Mouse (Mus musculus): ENCODE results near the gene Kcnh7. TPM values are rescaled to one million over a fixed set of nuclear protein-coding genes. Genes with fewer than 3 reads are reported as not detected.
A peak's percentile ranks its signal among the peaks of the same experiment; 100 is the strongest.
"Not testable (repeated sequence)": the region's sequence is repeated elsewhere in the genome, so short reads cannot be mapped to it uniquely, and the experiment has no call there.

Kcnh7 gene
- polyA plus RNA-seq, 1 experiment, result 21.5 TPM

DNA sequence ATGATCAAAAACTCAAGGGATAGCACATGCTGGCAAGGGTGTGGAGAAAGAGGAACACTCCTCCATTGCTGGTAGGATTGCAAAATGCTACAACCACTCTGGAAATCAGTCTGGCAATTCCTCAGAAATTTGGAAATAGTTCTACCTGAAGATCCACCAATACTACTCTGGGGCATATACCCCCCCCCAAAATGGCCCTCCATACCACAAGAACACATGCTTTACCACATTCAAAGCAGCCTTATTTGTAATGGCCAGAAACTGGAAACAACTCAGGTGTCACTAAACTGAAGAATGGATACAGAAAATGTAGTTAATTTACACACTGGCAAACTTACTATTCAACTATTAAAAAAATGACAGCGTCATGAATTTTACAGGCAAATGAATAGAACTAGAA is 453.4 kb downstream of the Kcnh7 start:
- DNase-seq (ENCODE audit: extremely low spot score in 1 of 2, low spot score in 1 of 2), result no peak

DNA sequence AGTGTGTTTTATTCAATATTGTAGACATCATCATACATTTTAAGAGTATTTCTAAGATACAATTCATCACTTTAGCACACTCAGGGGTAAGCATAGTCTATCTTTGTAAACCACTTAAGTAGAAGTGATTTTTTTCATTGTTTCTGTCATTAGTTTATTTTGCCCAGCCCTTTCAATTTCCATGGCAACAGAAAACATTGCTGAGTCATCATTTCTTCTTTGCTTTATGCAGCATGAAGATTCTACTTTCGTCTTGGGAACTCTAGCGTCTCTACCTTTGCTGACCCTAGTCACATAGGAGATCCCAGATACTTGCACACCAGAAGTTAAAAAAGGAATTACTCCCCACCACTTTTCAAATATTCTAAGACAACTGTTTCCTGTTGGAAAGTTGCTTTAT is 456.4 kb downstream of the Kcnh7 start:
- no peak for DNase-seq (ENCODE audit: extremely low spot score in 1 of 2, low spot score in 1 of 2)

DNA sequence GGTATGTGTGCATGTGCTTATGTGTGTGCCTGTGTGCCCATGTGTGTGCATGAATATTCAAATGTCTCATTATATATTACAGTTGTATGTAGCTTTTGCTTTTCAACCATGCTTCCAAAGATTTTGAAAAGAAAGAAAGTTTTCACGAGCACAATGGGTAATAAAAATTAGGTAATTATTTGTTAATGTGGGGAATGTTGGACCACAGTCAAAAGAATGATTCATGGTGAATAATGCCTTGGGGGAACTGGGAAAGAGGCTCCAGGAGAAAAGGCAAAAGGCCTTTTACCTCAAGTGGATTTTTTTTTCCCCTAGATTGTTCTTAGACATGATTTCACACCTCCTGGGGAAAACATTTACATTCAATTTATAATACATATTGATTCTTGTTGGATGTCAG is 458.1 kb downstream of the Kcnh7 start:
- DNase-seq (ENCODE audit: extremely low spot score in 1 of 2, low spot score in 1 of 2), result no peak

DNA sequence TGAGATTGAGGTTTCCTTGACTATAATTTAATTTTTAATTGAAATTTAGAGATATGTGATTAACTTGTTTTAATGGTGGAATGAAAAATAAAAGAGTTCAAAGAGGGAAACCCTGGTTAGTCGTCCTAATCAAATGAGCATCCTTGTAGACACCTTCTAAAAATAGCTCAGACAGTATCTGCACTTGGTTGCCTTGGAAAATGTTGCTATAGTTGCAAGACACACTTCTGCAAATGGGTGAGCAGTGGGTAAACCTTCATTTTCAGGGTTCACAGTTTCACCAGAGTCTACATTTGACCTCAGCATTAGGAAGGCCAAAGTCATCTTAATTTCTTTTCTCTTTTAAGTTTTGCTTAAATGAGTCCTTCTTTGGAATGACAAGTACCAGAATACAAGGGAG is 465.7 kb downstream of the Kcnh7 start:
- peak in 1 of 2 experiments; percentile 33 for DNase-seq (ENCODE audit: extremely low spot score in 1 of 2, low spot score in 1 of 2)

DNA sequence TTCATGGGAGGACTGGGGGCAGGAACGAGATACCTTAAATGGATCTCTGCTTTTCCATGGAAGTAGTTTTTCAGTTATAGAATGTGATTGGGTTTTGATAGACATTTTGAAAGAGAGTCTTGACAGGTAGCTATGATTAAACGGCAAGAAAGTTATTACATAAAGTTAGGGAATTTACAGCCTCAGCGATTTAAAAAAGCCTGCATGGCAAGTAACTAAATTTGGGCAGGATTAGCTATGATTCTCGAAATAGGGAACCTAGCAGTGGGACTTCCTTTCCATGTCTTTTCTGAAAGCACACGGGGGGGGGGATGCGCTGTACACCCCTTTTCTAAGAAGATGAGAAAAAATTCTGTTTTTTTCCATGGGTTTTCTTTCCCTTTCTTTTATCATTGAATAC is 466.8 kb downstream of the Kcnh7 start:
- peak in 1 of 2 experiments; percentile 21 for DNase-seq (ENCODE audit: extremely low spot score in 1 of 2, low spot score in 1 of 2)

DNA sequence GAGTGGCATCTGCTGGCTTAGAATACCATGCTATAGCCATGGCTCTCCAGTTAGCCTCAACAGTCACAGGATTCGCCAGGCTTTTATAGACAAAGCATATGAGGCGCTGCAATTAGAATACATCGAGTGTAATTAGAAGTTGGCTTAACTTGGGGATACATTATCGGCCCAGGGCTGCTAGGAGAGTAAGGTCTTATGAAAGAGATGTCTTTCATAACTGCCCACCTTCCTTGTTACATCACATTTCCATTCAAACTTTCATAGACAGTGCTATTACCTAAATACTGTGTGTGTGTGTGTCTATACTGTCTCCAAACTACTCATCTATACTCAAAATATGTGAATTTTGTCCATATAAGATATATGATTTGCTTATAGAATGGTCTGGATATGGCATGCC is 468.8 kb downstream of the Kcnh7 start:
- no peak for DNase-seq (ENCODE audit: extremely low spot score in 1 of 2, low spot score in 1 of 2)

DNA sequence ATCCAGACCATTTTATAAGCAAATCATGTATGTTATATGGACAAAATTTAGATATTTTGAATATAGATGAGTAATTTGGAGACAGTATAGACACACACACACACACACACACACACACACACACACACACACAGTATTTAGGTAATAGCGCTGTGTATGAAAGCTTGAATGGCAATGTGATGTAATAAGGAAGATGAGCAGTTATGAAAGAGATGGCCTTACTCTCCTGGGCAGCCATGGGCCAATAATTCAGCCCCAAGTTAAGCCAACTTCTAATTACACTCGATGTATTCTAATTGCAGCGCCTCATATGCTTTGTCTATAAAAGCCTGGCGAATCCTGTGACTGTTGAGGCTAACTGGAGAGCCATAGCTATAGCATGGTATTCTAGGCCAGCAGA is 469.7 kb downstream of the Kcnh7 start:
- not testable (repeated sequence) for DNase-seq (ENCODE audit: extremely low spot score in 1 of 2, low spot score in 1 of 2)

DNA sequence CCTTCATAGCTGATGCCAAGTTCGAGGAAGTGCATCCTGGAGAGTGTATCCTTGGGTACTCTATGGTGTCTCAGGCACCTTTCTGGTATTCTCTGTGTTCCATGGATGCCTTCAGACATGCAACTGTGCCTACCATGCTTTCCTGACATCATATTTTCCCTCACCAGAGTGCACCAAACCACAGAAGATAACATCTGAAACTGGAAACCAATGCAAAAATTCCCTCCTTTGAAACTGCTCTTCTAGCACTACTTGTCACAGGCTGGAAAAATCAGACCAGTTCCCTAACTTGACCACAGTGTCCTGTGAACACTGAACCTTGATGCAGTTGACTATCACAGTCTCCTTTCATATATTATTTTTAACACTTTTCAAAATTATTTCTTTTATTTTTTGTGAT is 474.5 kb downstream of the Kcnh7 start:
- no peak for DNase-seq (ENCODE audit: extremely low spot score in 1 of 2, low spot score in 1 of 2)

DNA sequence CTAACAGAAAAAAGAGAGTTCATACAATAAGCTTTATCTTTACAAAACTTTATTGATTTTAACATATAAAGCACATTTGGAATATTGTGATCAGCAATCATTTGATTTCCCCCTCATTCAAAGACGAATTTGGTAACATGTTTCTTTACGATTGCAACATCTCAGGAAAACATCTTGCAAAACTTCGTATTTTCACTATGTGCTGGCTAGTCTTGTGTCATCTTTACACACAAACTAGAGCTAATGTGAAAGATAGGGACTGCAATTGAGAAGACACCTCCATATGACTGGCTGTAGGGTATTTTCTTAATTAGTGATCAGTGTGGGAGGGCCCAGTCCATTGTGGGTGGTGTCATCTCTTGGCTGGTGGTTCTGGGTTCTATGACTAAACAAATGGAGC is 477.8 kb downstream of the Kcnh7 start:
- DNase-seq (ENCODE audit: extremely low spot score in 1 of 2, low spot score in 1 of 2), result no peak

DNA sequence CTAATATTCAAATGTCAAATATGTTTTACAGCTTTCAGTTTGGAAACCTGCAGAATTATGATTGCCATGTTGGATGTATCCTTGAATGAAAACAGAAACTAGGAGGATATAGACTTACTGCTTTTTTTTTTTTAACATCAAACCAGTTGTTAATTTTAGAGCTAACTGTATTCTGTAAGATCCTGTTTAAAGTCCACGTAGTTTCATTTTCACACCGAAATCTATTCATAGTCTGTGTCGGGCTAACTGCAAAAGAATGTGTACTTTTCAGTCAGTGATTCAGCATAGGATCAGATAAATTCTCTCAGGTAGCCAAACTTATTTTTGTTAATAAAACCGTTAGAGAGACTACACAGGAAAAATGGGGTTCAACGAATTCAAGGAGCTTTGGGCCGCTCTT is 498.2 kb downstream of the Kcnh7 start:
- DNase-seq (ENCODE audit: extremely low spot score in 1 of 2, low spot score in 1 of 2), result peak in 1 of 2 experiments; percentile 32

DNA sequence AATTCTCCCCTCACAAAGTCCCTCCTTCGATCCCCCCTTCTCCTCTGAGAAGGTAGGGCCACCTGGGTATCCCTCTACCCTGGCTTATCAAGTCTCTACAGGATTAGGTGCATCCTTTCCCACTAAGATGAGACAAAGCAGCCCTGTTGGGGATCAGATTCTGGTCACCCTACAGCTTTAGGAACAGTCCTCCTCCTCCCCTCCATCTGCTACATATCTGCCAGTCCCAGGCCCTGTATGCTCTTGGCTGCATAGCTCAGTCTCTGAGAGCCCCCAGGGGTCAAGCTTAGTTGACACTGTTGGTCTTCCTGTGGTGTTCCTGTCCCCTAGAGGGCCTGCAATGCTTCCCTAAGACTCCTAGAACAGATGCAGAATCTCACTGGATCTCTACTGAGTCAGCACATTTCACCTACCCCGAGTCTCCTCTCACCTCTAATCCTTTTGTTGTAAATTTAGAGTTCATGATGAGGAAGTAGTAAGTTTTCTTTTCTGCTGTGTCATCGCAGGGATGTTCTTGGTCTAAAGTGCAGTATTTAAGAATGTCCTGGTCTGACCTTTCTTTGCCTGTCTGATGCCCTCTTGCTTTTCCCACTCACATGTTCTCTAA is 499.0 kb downstream of the Kcnh7 start:
- DNase-seq (ENCODE audit: extremely low spot score in 1 of 2, low spot score in 1 of 2), result no peak

DNA sequence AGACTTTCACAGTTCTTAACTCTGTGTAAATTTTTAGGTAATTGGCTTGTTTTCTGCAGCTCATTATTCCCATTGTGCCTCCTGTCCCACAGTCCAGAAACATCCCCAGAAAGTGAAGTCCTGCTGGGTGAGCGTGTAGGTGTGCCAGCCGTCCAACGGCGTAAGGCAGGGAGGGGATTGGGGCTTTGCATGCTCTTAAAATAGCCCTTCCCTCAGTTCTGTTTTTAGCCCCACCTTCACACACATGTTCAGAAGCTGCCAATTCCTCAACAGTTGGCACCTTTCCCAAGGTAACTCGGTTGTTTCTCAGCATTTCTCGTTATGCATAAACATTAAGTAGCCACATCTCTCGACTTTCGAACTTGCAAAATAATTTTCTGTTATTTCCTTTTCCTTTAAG is 502.4 kb downstream of the Kcnh7 start:
- DNase-seq (ENCODE audit: extremely low spot score in 1 of 2, low spot score in 1 of 2), result peak; percentile 59 to 74

DNA sequence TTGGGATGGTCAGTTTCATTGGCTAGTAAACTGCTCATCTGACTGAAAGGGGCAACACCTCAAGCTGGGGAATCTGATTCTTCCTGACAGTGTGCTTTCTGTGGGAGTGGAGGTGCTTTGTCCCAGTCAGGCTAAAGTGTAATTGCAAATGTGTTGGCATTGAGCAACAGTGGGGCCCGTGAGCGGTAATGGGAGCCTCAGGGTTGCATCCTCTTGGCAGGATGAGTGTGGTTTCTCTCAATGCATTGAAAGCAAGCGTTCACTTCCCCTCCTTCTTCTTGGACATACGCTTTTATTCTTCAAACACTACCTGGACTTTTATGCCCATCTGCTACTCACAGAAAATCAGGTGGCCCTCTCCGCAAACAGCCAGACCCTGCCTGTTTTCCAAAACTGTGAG is 511.3 kb downstream of the Kcnh7 start:
- DNase-seq (ENCODE audit: extremely low spot score in 1 of 2, low spot score in 1 of 2), result no peak

DNA sequence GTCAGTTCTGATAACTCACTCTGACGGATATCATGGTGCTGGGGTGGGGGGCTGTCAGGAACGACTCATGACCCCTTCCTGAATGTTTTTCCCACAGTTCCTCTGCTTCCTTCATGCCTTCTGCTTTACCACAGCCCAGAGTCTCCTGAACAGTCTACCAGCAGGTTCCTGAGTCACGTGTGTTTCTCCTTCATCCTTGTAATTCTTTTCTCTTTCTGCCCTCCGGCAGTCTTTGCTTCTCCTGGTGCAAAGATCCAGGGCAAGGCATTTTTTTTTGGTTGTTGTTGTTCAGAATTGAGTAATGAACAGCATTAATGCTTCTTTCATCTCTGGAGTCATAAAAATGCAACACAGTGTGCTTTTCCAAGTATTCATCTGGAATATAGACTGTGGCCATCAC is 513.3 kb downstream of the Kcnh7 start:
- no peak for DNase-seq (ENCODE audit: extremely low spot score in 1 of 2, low spot score in 1 of 2)

DNA sequence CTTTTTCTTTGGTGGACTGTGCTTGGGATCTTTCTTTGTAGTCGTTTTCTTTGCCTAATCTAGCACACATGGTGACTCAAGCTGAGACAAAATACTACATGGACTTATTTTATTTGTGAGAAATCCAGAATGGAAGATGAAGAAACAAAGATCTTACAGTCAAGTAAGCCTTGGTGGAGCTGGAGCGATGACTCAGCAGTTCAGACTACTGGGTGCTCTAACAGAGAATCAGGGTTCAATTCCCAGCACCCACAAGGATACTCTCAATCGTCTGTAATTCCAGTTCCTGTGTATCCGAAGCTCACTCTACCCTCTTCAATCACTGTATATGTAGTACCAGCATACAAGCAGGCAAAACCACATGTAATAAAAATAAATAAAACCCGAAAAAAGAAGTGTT is 513.8 kb downstream of the Kcnh7 start:
- DNase-seq (ENCODE audit: extremely low spot score in 1 of 2, low spot score in 1 of 2), result no peak

DNA sequence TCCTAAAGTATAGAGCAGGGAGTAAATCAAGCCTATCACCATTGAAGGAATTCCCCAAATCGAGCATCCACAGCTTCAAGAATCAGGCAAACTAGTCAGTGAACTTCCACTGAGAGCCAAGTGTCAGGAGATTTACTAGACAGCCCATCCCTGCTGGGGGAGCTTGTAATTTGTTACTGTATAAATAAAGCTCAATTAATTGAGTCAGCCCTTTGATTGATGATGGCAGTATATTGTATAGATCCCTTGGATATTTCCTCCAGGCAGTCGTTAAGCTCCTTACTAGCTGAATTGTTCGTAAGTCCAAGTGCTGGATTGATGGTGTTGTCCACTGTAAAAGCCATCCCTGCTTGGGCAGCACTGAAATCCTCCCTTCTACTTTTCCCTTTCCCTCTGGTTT is 514.2 kb downstream of the Kcnh7 start:
- no peak for DNase-seq (ENCODE audit: extremely low spot score in 1 of 2, low spot score in 1 of 2)

DNA sequence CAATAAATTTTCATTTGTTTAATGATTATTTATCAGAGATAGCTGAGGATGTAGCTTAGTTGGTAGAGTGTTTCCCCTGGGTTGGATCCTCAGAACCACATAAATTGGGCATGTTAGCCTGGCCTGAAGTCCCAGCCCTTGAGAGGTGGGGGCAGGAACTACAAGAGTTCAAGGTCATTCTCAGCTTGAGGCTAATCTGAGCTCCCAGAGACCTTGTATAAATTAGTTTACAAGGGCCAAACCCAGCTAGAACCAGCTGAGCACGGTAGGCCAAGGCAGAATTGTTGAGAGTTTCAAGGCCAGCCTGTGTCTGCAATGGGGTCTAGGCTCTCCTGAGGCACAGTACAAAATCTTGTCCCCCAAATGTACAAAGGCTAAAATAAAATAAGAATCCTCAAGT is 518.6 kb downstream of the Kcnh7 start:
- no peak for DNase-seq (ENCODE audit: extremely low spot score in 1 of 2, low spot score in 1 of 2)

DNA sequence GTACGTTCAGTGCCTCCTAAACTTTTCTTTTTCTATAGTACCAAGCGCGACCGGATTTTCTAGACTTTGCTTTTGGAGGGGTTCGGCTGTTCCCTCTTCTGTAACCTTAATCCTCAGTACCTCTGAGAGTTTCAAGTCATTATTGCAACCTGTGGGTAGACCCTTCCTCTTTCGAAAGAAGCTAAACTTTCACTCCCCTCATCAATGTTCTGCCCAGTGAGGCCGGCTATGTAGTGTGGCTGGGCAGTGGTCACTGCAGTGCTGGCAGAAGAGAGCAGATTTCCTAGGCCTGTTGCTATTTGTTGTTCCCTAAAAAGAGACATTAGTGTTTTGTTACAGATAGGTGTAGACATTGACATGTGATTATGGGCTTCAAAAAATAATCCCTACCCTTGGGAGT is 519.2 kb downstream of the Kcnh7 start:
- no peak for DNase-seq (ENCODE audit: extremely low spot score in 1 of 2, low spot score in 1 of 2)

DNA sequence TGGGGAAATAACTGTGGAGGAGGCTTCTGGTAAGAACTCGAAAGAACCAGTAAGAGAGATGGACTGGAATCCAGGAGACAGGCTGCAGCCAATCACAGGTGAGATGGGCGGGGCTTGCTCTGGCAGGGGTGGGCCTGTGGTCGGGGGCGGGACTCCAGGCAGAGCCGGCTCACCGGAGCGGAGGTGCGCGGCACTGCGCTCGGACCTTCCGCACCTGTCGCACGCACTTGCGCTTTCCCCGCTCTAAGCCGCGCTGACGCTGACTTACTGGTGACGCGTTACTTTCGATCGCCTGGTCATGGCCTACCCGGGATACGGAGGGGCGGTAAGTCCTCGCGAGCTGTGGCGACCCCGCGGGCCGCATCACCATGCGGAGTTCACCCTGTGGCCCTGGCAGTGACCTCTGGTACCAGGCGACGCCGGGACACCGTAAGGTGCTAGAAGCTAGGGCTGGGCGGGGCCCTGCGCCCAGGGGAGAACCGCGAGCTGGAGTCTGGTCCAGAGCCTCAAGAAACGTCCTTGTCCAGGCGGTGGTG is 519.9 kb downstream of the Kcnh7 start, which contains the start of gene Gca:
Gene Gca (plus strand): TSS at position 151 of the 536 bp plus-strand sequence.
- peak; percentile 79 to 87 for DNase-seq (ENCODE audit: extremely low spot score in 1 of 2, low spot score in 1 of 2)

DNA sequence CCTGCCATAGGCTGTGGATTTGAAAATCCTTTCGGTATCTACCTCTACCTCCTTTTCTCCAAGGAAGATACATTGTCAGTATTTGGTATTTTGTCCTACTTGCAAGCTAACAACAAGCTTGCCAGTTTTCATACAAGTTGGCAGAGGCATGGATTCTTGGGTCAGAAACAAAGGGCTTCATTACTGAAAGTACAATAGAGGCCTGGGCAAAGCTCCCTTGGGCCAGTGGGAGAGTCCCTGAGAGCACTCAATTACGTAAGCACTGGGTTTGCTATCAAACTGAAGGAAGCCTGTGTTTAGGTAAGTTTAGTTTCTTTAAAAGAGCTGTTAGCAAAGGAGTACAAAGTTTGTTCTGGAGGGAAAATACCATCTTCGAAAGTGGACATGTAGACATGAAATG is 521.5 kb downstream of the Kcnh7 start:
- DNase-seq (ENCODE audit: extremely low spot score in 1 of 2, low spot score in 1 of 2), result no peak

DNA sequence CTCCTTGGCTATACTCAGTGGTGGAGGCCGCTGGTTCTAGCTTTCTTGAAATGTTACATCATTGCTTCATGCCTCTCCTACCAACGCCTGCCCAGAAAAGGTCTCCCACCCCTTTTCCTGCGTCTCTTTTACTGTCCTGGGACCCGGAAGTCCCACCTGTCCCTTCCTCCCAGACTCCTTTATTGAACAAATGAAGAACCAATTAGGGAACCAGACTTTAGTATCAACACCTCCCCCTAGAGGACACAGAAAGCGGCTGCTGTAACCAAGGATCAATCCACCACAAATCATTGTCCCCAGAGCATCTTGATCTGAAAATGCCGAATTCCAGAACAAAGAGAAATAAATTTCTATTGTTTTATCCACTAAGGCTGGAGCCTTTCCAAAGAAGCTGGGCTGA is 523.5 kb downstream of the Kcnh7 start:
- no peak for DNase-seq (ENCODE audit: extremely low spot score in 1 of 2, low spot score in 1 of 2)

DNA sequence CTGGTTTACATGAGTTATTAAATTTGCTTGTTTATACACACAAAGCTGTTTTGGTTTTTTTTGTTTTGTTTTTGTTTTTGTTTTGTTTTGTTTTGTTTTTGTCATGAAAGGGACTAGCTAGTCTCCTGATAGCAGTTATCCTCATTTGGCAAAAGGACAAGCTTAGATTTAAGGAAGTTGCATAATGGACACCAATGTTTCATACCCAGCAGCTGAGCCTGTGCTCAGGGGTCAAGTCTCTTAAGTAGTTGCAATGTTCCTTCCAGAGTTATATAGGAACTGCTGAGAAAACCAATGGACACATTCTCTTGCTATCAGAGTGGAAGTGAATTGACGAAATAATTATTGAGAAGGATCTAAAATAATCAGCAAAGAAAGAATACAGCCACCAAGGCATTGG is 528.0 kb downstream of the Kcnh7 start:
- no peak for DNase-seq (ENCODE audit: extremely low spot score in 1 of 2, low spot score in 1 of 2)

Measured in frontal cortex, adult 2 months (tissue).